Mouse (Mus musculus) ES-CJ7 (cell line): ENCODE data around the gene Psme3.

Experiments
- DNase-seq: peaks from one replicate; pipeline ENCODE4 v3.0.0; 2011; ENCODE audit warnings: low read depth, low spot score

Psme3 gene

DNA sequence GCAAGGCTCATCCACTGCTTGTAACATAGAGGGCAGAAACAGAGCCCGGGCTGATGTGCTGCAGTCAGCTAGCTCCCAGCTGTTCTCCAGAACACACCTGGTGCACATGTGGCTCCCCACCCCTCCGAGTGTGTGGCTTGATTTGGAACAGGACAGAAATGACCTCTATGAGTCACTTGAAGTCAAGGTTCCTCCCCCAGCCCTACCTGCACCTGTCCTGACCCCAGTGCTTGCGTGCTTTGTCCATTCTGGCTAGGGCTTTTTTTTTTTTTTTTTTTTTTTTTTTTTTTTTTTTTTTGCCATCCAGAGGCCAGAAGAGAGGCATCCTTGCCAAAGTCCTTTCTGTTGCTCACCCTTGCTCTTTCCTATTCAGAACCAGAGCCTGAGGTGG is 35.7 kb downstream of the Psme3 start:
- DNase-seq, result no peak

DNA sequence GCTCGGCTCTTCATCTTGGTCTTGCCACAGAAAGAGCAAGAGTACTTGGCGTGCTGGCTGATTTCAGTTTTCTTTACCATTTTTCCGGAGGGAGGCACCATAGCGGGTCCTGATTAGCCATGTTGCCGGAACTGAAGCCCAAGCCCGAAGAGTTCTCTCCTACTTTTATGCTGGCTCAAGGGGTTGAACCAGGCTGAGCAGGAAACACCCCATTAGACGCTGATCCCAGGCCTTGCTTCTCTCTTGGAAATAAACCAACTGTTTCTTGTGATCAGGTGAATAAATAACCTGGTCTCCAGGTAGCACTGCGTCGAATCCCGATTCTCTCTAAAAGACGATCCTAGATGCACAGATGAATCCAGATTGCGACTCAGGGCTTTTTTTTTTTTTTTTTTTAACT is 37.4 kb downstream of the Psme3 start:
- DNase-seq, result no peak

DNA sequence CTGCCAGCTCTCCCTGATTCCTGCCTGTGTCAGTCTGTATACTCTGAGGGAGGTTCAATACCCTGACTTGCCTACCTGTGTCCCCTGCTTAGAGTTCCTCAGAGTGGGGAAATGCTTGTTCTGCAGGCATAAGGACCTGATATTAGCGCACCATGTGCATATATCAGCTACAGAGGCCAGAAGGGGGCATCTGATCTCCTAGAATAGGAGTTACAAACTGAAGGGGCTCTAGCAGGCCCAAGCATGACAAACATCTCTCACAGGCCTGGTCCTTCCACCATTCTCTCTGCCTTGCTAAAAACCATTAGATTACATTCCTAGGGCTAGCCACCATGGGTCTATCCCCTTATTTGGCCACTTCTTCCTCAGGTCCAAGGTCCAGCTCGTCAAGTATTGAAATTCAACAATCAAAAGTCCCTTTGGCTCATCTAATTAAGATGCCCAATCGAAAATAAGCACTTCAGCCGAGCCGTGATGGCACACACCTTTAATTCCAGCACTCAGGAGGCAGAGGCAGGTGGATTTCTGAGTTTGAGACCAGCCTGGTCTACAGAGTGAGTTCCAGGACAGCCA is 38.5 kb downstream of the Psme3 start:
- DNase-seq, result no peak

DNA sequence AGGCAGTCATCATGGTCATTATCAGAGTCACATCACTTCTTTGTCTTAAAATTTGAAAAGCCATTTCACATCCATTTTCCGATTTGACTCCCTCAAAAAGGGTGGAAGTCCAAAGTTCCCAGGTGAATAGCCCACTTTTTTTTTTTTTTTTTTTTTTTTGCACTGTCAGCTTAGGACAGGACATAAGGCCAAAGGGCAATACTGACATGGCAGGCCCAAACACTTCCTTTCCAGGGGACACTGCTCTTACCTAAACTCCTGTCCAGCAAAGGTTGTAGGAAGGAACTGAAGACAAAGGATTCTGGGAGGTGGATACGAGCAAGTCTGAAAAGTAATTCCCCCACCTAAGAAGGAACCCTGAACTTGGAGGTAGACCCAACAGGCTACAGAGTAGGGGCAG is 39.9 kb downstream of the Psme3 start:
- DNase-seq, result no peak

DNA sequence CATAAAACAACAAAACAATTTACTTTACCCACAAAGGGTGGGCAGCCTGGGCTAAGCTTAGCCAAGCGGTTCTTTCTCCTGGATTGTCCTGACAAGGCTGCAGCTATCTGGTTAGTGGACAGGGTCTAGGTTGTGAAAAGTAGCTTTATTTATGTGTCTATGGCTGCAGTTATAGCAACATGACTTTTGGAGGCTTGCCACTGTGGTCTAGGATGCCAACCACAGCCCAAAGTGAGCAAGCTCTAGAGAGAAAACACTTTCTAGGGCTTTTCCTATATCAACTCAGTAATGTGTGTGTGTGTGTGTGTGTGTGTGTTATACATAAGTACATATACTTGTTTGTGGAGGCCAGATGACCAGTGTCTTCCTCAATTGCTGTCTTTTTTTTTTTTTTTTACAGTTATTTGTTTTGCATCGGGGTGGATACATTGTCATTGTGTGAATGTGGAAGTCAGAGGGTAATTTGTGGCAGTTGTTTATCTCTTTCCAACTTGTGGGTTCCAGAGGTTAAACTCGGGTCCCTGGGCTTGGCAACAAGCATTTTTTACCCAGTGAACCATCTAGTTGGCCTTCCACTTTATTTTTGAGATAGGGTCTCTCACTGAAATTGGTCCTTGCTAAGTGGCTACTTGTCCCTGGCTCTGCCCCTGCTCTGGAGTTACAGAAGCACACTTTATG is 41.6 kb downstream of the Psme3 start:
- no peak for DNase-seq

DNA sequence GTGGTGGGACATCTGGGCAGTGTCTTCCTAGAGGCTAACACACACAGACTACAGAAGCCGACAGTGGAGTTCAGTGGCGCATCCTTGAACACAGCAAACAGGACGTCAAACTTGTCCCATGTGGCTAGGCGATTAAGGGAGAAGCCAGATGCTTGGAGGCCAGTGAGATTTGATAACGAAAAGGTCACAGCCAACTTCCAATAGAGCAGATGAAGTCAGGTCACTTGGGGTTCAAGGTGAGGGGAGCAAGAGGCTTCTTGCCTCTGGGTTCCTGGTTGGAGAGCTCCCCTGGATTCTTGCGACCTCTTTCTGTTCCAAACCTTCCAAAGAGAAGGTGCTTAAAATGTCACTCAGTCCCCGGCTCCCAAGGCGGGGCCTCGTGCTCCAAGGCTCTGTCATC is 43.8 kb downstream of the Psme3 start:
- DNase-seq, result no peak

DNA sequence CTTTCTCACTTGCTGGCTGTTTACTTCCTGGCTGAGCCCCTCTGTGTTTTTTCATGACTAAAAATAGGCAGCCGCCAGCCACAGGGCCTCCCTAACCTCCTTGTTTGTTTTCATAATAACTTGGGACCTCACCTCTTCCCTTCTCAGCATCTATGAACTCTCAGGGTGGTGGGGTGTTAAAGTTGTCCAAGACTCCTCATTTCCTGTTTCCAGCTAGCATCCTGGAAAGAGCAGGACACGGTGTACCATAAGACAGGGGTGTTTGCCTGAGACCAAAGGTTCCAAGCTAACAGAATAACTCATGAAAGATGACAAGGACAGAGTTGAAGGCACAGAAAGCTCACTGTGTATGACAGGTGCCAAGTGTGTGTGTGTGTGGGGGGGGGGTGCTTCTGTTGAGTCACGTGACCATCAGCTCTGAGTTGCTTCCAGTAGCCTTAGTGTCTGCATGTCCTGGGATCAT is 44.7 kb downstream of the Psme3 start:
- no peak for DNase-seq

DNA sequence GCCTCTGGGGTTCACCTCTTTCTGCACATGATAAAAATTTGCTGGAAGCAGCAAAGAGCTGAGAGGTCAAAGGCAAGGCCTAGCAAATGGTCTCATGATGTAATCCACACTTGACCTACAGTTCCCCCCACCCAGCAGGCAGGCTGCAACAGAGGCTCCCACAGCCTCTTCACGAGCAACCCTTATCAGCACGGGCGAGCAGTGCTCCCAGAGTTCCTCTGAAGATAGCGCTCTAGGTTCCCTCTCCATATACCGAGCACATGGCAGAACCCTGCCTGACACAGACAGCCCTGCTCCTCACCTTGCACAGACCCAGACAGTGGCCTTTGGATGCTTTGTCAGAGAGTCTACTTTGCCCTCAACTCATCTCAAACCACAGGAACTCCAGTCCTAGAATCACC is 48.5 kb downstream of the Psme3 start:
- DNase-seq, result no peak

DNA sequence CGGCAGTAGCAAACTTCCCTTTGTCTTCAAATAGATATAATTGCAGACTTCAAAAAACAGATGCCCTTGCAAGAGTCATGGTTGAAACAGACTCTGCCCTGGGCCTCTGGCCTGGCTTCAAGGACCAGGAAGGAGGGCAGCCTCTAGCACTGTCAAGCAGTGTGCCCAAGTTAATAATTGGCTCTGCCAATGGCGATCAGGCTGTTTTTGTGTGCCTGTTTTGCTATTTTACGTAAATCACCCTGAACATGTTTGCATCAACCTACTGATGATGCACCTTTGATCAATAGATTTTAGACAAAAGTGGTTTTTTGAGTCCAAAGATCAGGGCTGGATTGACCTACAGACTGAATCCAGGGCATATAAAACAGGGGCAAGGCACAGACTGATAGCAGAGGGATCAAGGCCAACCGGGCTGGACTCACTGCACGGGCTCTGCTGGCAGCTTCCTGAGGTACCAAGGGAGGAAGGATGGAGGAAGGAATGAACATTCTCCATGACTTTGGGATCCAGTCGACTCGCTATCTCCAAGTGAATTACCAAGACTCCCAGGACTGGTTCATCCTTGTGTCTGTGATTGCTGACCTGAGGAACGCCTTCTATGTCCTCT is 51.4 kb downstream of the Psme3 start, which contains the start of gene G6pc:
Gene G6pc (plus strand): TSS at position 236 of the 610 bp plus-strand sequence.
- DNase-seq, result no peak

DNA sequence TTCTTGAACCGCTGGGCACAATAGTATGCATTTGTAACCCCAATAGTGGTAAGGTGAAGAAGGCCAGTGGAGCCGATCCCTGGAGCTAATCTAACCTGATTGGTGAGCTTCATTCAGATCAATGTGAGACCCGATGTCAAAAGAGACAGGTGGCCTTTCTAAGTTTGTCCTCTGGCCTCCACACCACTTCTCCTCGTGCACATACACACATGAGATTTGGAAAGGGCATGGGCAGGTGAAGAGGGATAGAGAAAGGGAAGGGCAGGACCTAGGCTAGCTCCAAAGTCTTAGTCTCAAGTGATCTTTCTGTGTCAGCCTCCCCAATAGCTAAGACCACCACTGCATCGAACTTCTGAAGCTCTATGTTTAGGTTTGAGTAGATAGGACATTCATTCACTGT is 54.1 kb downstream of the Psme3 start:
- no peak for DNase-seq
